Mouse (Mus musculus): ENCODE measurements around the gene Tor1aip1. TPM values are rescaled to one million over a fixed set of nuclear protein-coding genes. Genes with fewer than 3 reads are reported as not detected.
A peak's percentile ranks its signal among the peaks of the same experiment; 100 is the strongest.

The Tor1aip1 gene
- polyA plus RNA-seq, 1 experiment = 29.0 TPM

DNA sequence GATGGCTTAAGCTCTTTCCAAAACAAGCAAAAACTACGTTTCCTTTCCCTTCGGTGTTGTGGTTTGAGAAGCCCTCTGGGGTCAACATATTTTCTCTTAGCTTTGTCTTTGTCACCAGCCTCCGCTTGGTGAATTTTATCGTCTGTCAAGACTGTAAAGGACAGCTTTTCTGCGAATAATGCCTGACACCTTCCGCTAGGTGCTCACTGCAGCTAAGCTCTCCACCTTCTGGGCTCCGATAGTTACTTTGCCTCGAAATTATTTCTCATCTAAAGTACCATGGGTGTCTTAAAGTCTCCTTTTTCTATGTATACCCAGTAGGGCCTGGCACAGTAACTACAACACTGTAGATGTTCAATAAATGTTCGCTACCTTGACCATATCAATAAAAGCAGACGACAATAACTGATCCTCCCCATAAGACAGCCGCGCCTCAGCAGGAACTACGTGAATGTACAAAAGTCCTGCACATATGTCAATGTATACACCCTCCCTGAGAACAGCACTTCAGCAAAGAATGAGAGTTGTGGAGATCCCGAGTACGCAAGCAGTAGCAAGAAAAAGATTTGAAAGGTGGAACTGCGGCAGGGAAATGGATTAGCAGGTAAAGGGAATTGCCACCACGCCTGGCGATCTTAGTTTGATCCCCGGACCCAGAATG, 62.4 kb downstream of the Tor1aip1 start:
- no peaks in the 10 kb centered on the region for H3K27me3 ChIP-seq (ENCODE audit: control insufficient read depth, insufficient read depth, low read length)
- H3K27ac ChIP-seq (ENCODE audit: control insufficient read depth, insufficient read depth, low read length) = peak overlapping the region; percentile 79
- DNase-seq = peak; percentile 43
- no peaks in the 10 kb centered on the region for H3K36me3 ChIP-seq (ENCODE audit: control insufficient read depth, insufficient read depth, low read length)
- TF ChIP-seq CTCF (IDR thresholded peaks at IDR 0.05; ENCODE audit: borderline replicate concordance, control insufficient read depth, extremely low read depth, insufficient read depth, low read length, poor library complexity) = no peak
- 6% methylated on average over 19 of the region's 19 CpGs for WGBS
- peak overlapping the region; percentile 79 for H3K4me3 ChIP-seq (ENCODE audit: control insufficient read depth, insufficient read depth, low read length)
- H3K4me1 ChIP-seq (replicated peaks; ENCODE audit: control insufficient read depth, insufficient read depth, low read length) = peaks cover 3% of the 10 kb centered on the region

DNA sequence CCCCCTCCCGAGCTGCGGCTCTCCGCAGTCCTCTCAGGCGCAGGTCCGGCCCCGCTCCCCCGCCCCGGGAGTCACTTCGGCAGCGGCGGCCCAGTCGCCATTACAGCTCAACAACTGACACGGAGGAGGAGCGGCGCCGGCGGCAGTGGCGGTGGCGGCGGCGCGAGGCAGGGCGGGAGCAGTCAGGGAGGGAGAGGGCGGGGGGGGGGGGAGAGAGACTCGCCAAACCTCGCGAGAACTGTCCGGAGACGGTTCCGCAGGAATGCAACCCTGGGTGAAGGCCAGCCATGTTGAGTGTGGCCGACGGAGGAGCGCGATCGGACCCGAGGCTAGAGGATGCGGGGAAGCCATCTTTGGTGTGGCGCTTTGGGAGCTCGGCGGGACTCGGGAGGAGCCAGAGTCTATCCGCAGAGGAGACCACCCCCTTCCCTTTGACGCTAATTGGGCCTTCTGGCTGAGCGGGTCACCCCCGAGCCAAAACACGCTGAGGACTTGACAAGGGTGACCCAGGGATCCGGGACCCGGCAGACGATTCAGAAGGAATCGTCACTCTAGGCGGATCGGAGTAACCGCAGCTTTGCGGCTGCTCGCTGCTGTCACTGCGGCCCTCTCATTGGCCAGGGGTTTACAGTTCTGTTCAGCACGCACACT, 63.1 kb downstream of the Tor1aip1 start, which contains the start of gene Cep350:
Gene Cep350 (minus strand): TSS at position 188 of the 651 bp plus-strand sequence.
- H3K4me3 ChIP-seq (ENCODE audit: control insufficient read depth, insufficient read depth, low read length) = peak within 1 kb of the TSS; percentile 84
- under 1% methylated on average over 43 of the region's 57 CpGs for WGBS
- TF ChIP-seq CTCF (IDR thresholded peaks at IDR 0.05; ENCODE audit: borderline replicate concordance, control insufficient read depth, extremely low read depth, insufficient read depth, low read length, poor library complexity) (no peak; the same call in 1 of the 2 replicates), POLR2A (IDR thresholded peaks at IDR 0.05; ENCODE audit: control insufficient read depth, extremely low read depth, insufficient read depth, low read length, poor library complexity) (peak; percentile 80)
- peak within 1 kb of the TSS; percentile 79 for H3K27ac ChIP-seq (ENCODE audit: control insufficient read depth, insufficient read depth, low read length)
- no peaks in the 10 kb centered on the region for H3K27me3 ChIP-seq (ENCODE audit: control insufficient read depth, insufficient read depth, low read length)
- H3K4me1 ChIP-seq (replicated peaks; ENCODE audit: control insufficient read depth, insufficient read depth, low read length) = peaks cover 3% of the 10 kb centered on the region
- peak; percentile 95 for DNase-seq
- H3K36me3 ChIP-seq (ENCODE audit: control insufficient read depth, insufficient read depth, low read length) = no peaks in the 10 kb centered on the region

DNA sequence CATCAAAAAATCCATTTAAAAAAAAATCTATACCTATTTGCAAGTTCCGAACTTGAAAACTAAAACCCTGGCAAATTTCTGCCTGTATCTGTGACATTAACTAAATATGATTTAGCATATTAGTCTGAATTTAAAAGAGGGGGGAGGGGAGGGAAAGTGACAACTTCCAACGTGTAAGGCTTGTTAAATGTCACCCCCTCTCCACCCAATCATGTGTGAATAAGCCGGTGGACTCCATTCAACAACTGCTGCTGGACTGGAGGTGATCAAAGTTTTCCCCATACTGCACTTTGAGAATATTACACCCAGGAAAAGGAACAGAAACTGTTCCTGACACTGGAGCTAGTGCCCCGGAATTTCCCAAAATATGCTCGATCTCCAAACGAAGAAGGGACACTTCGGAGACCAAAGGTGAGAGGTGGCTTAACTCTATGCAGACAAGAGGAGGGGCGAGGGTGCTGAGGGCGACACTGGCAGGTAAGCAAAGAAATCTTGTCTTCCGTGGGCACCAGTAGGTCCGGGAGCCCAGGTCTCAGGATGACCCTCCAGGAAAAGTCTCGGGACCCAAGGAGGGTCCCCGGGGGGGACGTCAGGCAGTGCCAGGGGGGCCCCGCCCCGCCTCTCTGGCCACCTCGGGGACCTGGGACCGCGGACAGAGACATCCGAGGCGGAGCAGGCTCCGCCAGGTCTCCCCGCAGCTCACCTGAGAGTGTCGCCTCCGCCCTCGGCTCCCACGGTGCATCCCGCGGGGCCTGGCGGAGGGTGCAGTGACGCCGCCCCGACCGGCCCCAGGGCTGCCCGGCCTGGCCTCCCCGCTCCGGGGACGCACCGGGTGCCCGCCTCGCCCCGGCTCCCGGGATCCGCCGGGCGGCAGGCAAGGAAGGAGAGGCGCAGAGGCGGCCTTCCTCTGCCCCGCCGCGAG, 63.9 kb downstream of the Tor1aip1 start:
- DNase-seq = no peak
- no peaks in the 10 kb centered on the region for H3K27me3 ChIP-seq (ENCODE audit: control insufficient read depth, insufficient read depth, low read length)
- peak overlapping the region; percentile 84 for H3K4me3 ChIP-seq (ENCODE audit: control insufficient read depth, insufficient read depth, low read length)
- 0 out of 2 replicates have a peak overlapping the region, but pooled peaks have one; percentile 7 for H3K27ac ChIP-seq (ENCODE audit: control insufficient read depth, insufficient read depth, low read length)
- under 1% methylated on average over 51 of the region's 51 CpGs for whole genome bisulfite sequencing
- peaks cover 3% of the 10 kb centered on the region for H3K4me1 ChIP-seq (replicated peaks; ENCODE audit: control insufficient read depth, insufficient read depth, low read length)
- no peaks in the 10 kb centered on the region for H3K36me3 ChIP-seq (ENCODE audit: control insufficient read depth, insufficient read depth, low read length)
- TF ChIP-seq CTCF (IDR thresholded peaks at IDR 0.05; ENCODE audit: borderline replicate concordance, control insufficient read depth, extremely low read depth, insufficient read depth, low read length, poor library complexity) = no peak
- no peak for TF ChIP-seq POLR2A (IDR thresholded peaks at IDR 0.05; ENCODE audit: control insufficient read depth, extremely low read depth, insufficient read depth, low read length, poor library complexity)

Other genes starting within 250 kb of the Tor1aip1 start
- 50.1 and 61.1 TPM in 2 replicates for gene Qsox1, start 223.6 kb downstream of the Tor1aip1 start, polyA plus RNA-seq (2012; rRNA removed)
- 12.7 and 13.1 TPM in 2 replicates for gene Cep350, start 63.2 kb downstream of the Tor1aip1 start, polyA plus RNA-seq (2012; rRNA removed)
- 105 and 107 TPM in 2 replicates for gene Tor1aip2, start 1.1 kb downstream of the Tor1aip1 start, polyA plus RNA-seq (2012; rRNA removed)
- 0.18 and 0.23 TPM in 2 replicates for gene Fam163a, start 168.5 kb upstream of the Tor1aip1 start, polyA plus RNA-seq (2012; rRNA removed)